Mouse (Mus musculus): Measurements from ENCODE around the gene Vmn1r117. TPM values are rescaled to one million over a fixed set of nuclear protein-coding genes. Genes with fewer than 3 reads are reported as not detected.
"Not testable (repeated sequence)": the region's sequence is repeated elsewhere in the genome, so short reads cannot be mapped to it uniquely, and the experiment has no call there.

The Vmn1r117 gene
- total RNA-seq (2021) = not detected
- long read RNA-seq, experiment 1 = 0 reads
- long read RNA-seq, experiment 2 = 0 reads

DNA sequence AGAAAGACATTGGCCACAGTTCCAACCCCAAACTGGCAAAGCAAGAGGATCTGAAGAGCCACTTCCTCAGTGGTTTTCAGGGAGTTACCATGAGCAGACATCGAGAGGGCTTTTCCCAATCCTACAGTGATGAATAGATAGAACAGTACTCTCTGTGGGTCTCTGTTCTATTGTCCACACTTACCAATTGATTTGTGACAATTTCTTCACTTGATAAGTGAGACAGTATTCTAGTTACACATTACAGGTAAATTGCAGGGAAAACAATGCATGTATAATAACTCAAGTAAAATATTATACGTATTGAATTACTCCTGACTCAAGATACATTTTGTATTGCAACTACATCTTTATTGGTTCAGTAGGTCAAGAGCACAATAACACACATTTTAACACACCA is at the start of gene Vmn1r117:
Gene Vmn1r117, minus strand, starts transcription at position 101 of the 400 bp plus-strand sequence.
- DNase-seq = not testable (repeated sequence)

DNA sequence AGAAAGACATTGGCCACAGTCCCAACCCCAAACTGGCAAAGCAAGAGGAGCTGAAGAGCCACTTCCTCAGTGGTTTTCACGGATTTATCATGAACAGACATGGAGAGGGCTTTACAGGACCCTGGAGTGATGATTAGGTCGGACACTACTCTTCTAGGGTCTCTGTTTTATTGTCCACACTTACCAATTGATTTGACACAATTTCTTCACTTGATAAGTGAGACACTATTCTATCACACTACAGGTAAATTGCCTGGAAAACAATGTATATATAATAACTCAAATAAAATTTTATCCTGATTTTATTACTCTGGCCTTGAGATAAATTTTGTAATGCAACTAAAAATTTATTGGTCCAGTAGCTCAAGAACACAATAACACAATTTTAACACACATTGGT is 28.3 kb upstream of the Vmn1r117 start, which contains the start of gene Vmn1r118:
Gene Vmn1r118, minus strand, starts transcription at position 101 of the 400 bp plus-strand sequence.
- DNase-seq = not testable (repeated sequence)

GRCm38 (mm10) chr7:20871956-20872355 is 12.0 kb downstream of the Vmn1r117 start, which contains the start of gene Vmn1r116:
TSS of gene Vmn1r116 (plus strand) at chr7:20872256.
- not testable (repeated sequence) for DNase-seq

GRCm38 (mm10) chr7:20844885-20845284 is 39.0 kb downstream of the Vmn1r117 start, which contains the start of gene Vmn1r115:
TSS of gene Vmn1r115 (minus strand) at chr7:20844985.
- DNase-seq = not testable (repeated sequence)

Other genes starting within 250 kb of the Vmn1r117 start
- not detected for gene Vmn1r107, start 215.2 kb downstream of the Vmn1r117 start, total RNA-seq (2021)
- gene Vmn1r111, start 180.9 kb downstream of the Vmn1r117 start, total RNA-seq (2021) = not detected
- gene Gm10668, start 153.5 kb downstream of the Vmn1r117 start, total RNA-seq (2021) = not detected
- gene Vmn1r112, start 112.9 kb downstream of the Vmn1r117 start, total RNA-seq (2021) = not detected
- gene Vmn1r113, start 96.8 kb downstream of the Vmn1r117 start, total RNA-seq (2021) = not detected
- gene Vmn1r114, start 71.9 kb downstream of the Vmn1r117 start, total RNA-seq (2021) = not detected
- not detected for gene Vmn1r115, start 39.1 kb downstream of the Vmn1r117 start, total RNA-seq (2021)
- gene Vmn1r116, start 11.9 kb downstream of the Vmn1r117 start, total RNA-seq (2021) = not detected
- not detected for gene Vmn1r118, start 28.2 kb upstream of the Vmn1r117 start, total RNA-seq (2021)
- not detected for gene Vmn1r119, start 128.3 kb upstream of the Vmn1r117 start, total RNA-seq (2021)
- gene Vmn1r120, start 169.7 kb upstream of the Vmn1r117 start, total RNA-seq (2021) = not detected
- not detected for gene Vmn1r121, start 214.4 kb upstream of the Vmn1r117 start, total RNA-seq (2021)